Mouse (Mus musculus): Measurements from ENCODE around the gene Rbms3.

Gene Rbms3

DNA sequence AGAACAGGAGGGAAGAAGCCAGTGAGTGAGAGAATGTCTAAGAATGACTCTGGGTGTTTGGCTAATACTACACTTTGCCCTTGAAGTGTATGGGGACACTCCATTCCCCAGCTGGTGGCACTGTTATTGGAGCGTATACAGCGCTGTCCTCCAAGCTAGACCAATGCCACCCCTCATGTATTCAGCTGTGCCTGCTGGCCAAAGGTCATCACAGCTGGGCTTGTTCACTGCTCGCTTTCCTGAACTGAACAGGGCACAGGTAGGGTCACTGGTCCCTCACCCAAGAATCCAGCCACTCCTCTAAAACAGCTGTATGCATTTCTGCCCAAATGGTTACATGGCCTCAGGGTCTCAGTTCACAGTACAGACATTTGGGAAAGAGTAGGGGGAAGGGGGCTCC is 253.9 kb downstream of the Rbms3 start:
- no peak for DNase-seq (ENCODE audit: low read depth, low spot score)

DNA sequence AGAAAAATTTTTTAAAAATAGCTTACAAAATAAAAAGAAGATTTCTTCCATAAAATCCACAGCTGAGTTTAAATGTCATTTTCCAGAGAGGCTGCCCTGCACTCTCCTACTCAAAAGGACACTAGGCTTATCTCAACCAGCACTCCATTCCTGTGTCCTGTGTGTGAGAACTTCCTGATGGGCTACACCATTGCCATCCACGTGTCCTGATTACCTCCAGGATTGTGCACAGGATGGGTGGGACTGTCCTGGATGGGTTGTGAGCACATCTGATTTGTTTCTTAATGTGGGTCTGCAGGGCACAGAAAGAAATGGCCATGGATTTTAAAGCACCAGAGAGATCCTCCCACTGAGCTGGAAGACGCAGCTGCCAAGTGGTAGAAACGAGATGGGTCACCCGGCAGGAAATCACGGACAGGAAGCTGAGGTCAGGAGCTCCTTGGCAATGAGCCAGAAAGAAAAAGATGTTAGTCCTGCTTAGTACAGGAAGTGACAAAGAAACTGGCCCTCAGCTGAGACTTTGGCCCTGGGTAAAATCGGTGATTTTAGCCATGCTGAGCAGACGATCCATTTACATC is 256.5 kb downstream of the Rbms3 start:
- no peak for DNase-seq (ENCODE audit: low read depth, low spot score)

DNA sequence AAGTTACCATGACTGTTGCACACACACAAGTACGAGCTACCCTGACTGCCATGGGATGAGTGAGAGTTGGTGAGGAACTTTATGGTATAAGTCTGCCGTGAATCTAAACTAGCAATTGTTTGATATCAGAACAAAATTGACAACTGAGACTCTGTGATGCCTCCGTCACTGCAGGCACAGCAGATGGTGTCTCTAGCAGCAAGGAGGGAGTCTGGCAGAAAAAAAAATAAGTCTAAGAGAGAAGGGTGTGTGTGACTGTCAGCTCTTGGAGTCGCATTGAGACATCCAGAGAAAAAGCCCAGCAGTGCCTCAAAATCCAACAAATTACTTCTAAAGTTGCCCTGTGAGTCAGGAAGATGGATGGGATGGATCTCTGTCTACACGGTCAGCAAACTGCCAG is 257.7 kb downstream of the Rbms3 start:
- DNase-seq (ENCODE audit: low read depth, low spot score), result no peak

DNA sequence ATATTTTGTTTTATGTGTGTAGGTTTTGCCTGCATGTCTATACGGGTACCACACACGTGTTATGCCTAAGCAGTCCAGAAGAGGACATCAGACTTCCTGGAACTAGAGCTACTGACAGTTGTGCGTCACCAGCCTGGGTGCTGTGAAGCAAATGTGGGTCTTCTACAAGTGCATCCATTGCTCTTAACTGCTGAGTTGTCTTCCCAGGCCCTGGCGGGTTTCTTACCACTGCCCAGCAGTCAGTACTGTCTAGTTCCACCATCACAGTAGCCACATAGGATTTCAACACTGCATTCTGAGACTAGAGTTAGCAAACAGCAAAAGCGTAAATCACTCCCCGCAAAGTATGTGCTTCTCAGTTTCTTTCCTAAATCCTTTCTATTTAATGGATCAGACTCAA is 259.6 kb downstream of the Rbms3 start:
- no peak for DNase-seq (ENCODE audit: low read depth, low spot score)

DNA sequence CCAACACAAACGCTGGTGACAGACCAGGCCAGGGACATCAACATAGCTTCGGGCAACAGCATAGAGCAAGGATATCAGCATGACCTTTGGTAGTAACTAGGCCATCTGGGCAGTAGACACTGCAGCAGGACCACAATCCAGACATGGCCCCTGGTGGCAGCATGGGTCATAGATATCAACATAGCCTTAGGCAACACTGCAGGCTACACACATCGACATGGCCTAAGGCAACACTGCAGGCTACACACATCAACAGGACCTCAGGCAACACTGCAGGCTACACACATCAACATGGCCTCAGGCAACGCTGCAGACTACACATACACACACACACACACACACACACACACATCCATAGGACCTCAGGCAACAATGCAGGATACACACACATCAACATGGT is 261.7 kb downstream of the Rbms3 start:
- no peak for DNase-seq (ENCODE audit: low read depth, low spot score)

DNA sequence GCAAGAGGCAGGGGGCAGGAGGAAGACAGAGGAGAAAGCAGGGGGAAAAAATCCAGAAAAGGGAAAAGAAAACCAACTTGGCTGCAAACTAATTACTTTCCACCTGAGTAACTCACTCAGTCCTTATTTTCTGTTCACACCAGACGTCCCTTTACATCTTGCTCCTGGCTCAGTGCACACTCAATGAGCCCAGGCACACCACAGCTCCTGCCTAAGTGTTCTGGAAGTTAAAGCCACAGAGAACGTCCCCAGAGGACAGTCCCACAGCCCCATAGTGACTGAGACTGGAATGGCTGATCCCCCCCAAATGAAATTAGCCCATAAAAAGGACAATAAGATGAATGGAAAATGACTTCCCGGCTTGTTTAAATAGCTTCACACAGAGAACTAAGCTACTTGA is 265.1 kb downstream of the Rbms3 start:
- DNase-seq (ENCODE audit: low read depth, low spot score), result no peak

DNA sequence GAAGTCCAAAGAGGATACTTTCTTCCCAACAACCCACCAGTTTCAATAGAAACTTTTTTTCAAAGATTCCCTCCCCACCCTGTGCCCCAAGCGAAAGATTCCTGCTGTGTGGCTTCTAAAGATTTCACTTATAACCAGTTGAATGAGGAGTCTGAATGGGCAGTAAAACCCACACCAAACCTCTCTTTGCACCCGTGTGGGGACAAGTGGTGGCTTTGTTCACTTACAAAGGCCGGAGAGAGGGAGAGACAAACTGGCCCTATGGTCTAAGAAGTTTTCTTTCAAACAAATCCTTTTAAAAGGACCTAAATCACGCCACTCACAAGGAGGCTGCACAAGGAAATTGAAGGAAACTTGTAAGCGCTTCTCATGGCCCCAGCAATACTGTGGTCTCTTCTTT is 268.3 kb downstream of the Rbms3 start:
- no peak for DNase-seq (ENCODE audit: low read depth, low spot score)

DNA sequence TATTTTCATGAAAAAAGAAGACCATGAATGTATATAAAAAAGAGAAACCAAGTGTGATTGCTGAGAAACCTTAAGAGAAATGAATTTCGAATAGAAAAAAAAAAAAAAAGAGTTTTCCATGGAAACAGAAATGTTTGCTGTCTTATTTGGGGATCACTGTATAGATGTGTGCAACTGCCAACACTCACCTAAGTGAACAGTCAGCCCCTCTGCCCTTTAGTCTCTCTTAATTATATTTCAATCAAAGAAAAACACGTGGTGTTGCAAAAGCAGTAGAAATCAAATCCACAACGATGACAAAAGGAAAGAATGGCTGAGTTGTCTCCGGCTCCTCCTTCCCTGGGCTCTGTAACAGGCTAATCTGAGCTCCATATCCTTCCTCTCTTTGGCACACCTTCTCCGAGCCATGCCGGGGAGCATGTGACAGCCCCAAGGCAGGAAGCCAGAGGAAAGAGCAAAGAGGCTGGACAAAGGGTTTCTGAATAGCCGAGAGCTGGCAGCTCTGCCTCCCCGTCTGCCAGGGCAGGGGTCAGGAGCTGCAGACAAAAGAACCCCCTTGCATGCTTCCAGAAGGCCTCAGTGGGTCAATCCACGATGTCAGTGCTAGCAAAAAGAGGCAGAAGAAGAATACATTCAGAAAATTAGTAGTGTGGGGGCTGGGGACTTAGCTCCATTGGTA is 272.8 kb downstream of the Rbms3 start:
- DNase-seq (ENCODE audit: low read depth, low spot score), result no peak

DNA sequence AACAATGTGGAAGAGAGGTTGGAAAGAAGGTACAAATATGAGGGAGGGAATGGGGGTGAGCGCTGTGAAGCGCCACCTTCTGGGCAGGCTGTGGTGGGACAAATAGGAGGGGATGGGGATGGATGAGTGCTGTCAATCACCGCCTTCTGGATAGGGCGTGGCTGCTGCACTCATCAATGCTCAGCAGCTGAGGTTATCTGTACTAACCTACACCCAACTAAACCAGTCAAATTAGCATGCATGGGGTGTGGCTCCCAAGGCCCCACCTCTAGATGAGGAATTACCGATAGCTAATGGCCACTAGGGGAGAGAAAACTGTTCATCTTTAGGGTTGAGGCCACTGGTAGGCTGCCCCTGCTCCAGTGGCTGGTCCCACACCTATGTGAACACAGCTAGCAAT is 274.2 kb downstream of the Rbms3 start:
- DNase-seq (ENCODE audit: low read depth, low spot score), result no peak

DNA sequence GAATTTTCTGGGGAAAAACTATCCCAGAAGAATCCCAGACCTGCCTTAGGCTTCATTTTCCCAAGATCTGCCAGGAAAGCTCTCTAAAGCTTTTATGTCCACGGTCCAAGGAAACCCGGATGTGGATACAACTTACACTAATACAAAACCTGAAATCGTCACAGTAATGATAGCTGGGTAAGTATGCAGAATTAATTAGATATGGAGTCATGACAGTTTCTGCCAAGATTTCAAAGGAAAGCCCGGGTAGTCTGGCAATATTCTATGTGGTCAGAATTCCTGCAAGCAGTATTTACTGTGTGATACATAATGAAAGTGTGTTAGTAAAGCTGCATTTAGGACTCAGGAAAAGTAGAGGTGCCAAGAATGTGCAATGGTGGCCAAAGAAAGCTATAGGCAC is 287.4 kb downstream of the Rbms3 start:
- no peak for DNase-seq (ENCODE audit: low read depth, low spot score)

DNA sequence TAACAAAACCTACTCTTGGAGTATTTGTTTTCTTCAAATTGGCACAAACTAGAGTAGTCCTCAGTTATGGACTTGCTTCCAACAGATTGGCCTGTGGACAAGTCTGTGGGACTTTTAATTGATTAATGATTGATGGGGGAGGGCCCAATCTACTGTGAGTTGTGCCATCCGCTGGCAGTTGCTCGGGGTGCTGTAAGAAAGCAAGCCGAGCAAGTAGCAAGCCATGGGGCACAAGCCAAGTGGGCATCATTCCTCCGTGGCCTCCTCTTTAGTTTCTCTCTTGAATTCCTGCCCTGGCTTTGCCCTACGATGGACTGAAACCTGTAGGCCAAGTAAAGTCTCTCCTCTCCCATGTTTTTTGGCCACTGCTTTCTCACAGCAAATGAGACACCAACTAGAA is 299.0 kb downstream of the Rbms3 start:
- DNase-seq (ENCODE audit: low read depth, low spot score), result no peak

DNA sequence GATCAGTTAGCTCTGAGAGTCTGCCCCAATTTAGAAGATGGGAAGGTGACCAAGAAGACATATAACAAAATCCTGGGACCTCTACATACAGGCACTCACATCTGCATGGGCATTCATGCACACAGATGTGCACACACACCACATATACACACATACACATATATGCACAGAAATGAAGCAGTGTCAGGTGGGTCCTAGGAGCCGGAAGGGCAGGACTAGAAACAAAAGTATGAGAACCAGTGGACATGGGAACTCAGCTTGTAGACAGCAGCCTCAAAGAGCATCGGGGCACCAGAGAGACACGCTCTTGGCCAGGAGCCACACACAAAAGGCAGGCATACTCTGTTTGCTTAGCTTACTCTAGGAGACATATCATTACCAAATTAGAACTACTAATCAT is 310.4 kb downstream of the Rbms3 start:
- no peak for DNase-seq (ENCODE audit: low read depth, low spot score)

DNA sequence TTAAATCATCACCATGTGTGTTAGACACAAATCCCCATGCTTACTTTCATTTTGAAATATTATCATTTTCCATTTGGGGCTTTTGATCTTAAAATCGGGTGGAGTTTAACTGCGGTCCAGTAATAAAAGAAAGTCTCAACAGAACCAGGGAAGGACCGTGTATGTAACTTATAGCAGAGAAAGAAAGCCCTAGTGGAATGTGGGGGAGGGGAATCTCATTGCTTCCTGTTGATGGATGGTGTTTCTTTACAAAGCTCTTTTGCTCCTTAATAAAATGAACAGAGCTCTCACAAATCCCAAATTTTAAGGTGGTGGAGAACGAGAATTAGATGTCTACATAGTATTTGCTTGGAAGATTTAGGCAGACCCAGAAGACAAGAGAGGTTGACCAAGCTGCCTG is 311.3 kb downstream of the Rbms3 start:
- DNase-seq (ENCODE audit: low read depth, low spot score), result no peak

DNA sequence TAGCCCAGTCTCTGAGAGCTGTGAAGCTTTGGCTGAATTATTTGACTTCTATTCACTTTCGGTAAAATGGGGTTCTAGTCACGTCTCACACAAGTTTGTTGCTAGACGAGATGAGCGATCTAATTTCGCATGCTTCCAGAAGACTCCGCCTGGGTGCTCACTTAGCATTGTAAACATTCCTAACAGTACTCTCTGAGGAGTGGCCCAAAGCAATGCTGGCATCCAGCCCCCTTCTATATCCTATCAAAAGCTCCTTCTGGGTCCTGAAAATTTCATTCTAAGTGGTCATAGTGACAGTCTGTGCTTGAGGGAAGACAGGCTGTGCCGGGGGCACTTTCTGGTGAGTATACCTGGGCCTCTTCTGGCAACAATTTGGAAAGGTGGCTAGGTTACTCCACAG is 312.5 kb downstream of the Rbms3 start:
- DNase-seq (ENCODE audit: low read depth, low spot score), result no peak

DNA sequence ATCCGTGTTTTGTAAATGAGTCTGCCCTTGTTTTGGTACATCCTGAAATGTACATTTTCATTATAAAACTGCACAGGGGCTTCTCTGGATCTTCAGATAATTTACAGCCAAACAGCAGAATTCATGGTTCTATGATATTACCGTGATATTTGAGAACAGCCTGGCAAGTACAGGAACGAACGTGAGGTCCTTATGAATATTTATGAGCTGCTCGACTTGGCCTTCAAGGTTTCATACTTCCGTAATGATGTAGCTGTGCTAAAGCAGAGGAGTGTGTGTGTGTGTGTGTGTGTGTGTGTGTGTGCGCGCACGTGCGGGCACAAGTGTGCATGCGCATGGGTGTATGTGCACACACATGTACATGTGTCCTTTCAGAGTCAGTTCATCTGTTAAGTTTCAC is 316.1 kb downstream of the Rbms3 start:
- no peak for DNase-seq (ENCODE audit: low read depth, low spot score)

DNA sequence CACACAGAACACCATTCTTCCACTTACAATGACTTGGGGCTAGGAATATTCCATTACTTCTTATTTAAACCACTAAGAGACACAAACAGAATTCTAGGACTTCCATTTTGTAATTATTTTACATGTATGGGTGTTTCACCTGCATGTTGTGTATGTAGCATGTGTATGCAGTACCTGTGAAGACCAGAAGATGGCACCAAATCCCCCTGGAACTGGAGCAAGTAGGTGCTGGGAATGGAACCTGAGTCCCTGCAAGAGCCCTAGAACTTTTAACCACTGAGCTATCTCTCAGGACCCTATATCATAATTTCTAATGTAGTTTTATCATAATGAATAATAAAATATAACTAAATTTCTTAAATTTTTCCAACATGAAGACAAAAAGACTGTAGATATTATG is 319.9 kb downstream of the Rbms3 start:
- DNase-seq (ENCODE audit: low read depth, low spot score), result no peak

DNA sequence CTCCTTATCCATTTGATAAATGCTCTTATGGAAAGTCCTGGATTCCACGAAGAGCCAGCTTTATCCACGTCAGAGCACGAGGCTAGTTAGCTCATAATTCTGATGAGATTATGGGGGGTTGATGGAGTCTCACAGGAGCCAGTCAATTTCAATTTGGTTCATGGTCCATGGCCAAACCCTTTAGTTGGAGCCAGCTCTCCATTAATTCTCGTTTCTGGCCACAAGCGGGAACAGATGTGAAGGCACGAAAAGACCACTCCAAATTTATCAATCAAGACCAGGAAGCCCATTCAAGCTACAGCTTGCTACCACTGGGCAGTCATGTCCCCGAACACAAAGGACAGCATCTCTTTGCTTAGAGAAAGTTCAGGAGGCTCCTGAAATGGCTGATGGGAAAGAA is 330.7 kb downstream of the Rbms3 start:
- DNase-seq (ENCODE audit: low read depth, low spot score), result no peak

DNA sequence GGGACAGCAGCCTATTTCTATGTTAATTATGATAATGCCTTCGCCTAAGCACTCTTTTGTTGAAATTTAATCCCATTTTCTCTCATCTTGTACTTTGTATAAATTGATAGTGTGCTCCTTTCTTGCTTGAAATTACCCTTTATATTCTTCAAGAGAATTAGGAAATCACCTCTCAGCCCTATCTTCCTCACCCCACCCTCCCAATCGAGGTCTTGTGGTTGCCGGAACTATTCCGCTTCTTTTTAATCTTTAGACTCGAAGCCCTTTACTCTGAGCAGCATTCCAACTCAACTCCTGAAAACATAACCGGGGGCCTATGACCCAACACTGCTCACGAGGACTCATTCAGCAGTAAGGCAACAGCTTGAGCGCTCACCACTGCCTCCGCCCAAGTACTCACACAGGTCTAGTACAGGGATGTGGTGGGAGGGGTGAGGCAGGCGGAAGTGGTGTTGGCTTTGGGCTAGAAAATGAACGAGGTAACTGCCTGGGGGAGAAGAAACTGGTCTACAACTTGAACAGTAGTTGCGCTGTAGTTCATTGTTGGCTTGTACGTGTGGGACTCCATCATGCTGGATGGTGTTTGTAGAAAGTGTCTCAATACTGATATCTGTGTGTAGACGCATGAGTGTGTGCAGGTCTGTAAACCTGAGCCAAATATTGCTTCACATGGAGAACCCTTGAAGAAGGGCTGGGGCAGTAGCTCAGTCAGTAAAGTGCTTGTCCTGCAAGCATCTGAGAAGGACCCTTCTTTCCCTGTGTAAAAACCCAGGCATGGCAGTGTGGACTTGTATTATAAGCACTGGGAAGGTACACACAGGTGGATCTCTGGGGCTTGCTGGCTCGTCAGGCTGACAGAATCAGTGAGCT is 331.8 kb downstream of the Rbms3 start:
- no peak for DNase-seq (ENCODE audit: low read depth, low spot score)

DNA sequence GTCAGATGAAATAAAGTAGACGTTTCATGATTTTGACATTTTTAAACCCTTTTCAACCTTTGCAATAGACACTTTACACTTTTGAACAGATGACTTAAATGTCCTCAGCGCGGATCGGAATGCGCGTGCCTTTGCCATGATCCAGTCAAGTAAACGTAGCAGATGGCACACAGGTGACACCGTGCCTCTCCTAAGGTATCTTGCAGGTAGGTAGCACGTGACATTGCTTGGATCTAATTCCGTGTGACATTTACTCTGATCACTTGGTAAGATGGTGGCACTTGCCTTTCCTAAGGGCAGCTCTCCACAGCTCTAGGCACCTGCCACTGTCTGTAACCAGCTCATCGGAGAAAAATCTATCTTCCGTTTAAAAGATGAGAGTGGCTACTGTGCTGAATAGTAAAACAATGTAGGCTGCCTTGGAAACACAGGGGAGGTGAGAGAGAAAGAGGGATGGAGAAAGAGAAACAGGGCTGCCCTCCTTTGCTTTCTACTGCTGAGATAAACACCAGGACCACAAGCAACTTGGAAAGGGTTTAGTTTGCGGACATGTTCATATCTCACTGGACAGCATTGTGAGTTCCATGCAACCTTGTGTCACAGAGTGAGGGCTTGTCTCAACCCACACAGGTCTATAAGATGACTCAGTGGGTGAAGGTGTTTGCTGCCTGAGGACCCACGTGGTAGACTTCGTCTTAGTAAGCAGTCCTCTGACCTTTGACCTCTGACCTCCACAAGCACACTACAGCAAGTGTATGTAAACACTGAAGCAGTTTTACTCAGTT is 338.5 kb downstream of the Rbms3 start:
- no peak for DNase-seq (ENCODE audit: low read depth, low spot score)

DNA sequence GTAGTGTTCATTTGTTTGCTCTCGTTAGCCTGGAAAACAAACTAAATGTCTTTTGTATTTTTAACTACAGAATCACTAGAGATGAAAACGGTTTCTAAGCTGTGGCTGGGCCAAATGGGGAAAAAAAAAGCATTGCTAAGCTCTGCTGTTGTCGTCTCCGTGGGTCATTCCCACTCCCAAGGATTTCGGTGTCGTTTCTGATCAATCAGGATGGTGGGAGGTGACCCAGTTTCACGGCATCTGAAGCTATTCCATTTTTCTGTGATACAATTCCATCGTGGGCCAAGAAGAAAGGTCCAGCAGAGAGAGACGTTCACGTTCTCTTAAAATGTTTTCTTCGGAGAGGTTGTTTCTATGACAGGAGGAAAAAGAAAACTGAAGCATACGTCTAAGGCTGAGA is 354.9 kb downstream of the Rbms3 start:
- DNase-seq (ENCODE audit: low read depth, low spot score), result no peak

DNA sequence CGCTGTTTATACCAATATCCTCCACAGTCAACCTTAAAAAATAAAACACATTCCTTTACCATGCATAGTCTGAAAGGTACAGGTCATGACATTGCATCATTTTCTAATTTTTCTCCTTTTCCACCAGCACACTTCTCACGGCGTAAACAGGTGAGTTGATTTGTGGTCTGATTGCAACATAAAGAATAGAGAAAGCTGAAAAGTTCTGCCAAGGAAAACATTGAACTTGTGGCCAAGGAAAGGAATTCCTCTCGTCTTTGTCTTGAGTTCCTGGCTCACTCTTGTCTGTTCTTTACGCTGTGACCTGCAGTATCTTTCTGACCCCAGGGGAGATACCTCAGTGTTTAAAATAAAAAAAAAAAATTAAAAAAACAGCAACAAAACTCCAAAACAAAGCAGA is 370.1 kb downstream of the Rbms3 start:
- no peak for DNase-seq (ENCODE audit: low read depth, low spot score)

DNA sequence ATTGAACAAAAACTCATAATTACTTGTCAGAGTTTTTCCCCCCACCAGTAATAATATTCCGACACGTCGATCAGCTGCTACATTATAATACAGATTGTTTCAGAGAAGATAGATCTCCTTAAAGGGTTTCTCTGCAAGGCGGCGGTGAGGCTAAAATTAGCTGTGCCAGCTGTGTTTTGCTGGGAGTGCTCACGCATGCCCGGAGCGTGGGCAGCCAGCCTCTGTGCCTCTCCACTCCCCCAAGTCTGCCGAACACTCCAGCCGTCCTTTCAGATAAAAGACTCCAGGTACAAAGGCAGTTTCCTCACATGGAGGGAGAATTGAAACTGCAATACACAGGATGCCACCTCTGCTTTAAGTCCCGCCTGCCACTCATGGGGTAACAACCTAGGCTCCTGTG is 376.4 kb downstream of the Rbms3 start:
- no peak for DNase-seq (ENCODE audit: low read depth, low spot score)

All from A20 (cell line).